Mouse (Mus musculus) kidney, adult 2 months (tissue): ENCODE data around the gene Itga3.

Experiments used
- CTCF ChIP-seq: fragments of 200-500 bp; conservative IDR thresholded peaks from 2 replicates; pipeline ENCODE4 v1.5.1; 2011; ENCODE audit warnings: low read depth, mild to moderate bottlenecking, control low read depth, low read length, moderate library complexity, mixed read lengths; ENCODE audit not compliant: insufficient read depth, insufficient read length
- POLR2A ChIP-seq: fragments of 200-500 bp; IDR thresholded peaks from one replicate; pipeline ENCODE4 v1.6.1; 2011; ENCODE audit warnings: low read depth, low read length, control low read depth

DNA sequence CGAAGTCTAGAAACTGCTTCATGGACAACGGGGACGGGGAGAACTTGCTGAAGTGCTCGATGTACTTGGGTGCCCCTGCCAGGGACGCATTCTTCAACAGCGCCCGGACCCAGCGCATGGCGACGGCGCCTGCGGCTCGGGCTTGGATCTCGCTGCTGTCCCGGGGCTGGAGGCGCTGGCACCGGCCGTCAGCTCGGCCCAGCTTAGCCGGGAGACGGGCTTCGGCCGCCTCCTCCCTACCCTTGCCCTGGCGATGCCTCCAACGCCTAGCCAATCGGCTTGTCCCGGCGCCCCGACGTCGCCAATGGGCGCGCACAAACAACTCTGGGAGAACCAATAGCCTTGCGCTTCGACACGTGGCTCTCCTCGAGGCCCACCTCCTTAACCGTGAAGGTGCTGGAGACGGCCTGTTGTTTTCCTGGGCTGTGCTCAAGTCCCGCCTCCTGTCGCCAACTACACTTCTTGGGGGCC is 35.4 kb downstream of the Itga3 start, which contains the start of gene Pdk2:
- TF ChIP-seq CTCF: no peak
- TF ChIP-seq POLR2A: peak; percentile 88
